Mouse (Mus musculus) liver, adult 2 months (tissue): ENCODE measurements around the gene Snd1.

Source experiments
- CTCF ChIP-seq: fragments of 200-500 bp; IDR thresholded peaks from 2 replicates; pipeline ENCODE4 v1.5.1; 2011; ENCODE audit warnings: low read depth, low read length, control low read depth
- POLR2A ChIP-seq: fragments of 200-500 bp; IDR thresholded peaks from 2 replicates; pipeline ENCODE4 v1.6.1; 2011; ENCODE audit warnings: low read length, control low read depth; ENCODE audit not compliant: insufficient read depth; ENCODE audit errors: extremely low read depth

GRCm38 (mm10) chr6:28447937-28448336 lies 27.0 kb upstream of the Snd1 start:
- TF ChIP-seq CTCF: no peak
- no peak for TF ChIP-seq POLR2A
